Mouse (Mus musculus): ENCODE results near the gene Cyp46a1.

The Cyp46a1 gene

DNA sequence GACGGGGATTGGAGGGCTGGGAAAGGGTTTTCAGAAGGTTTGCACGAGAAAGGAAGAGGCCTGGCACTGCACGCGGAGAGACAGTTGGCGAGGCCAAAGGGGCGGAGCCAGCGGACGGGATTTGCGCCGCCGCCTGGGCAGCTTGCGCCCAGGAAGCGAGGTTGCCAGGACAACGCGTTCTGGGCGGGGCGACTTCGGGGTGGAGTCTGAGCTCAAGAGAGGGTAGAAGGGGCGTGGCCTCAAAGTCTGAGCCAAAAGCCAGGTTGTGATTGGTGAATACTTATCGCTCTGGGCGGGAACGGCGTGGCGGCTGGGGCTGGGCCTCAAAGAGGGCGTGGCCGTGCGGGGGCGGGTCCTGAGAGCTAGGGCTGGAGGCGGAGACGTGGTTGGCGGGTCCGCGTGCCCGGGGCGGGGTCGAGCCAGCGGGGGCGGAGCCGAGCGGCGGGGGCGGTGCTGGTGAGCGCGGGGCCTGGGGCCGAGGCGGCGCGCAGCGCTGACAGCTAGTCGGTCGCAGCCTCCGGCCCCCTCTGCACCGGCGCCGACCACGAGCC lies at the start of gene Cyp46a1:
Gene Cyp46a1 (plus strand): TSS at position 487 of the 551 bp plus-strand sequence.
- POLR2A ChIA-PET, result interaction anchor here in 3 of 4 experiments (0.6 to 3.9 kb wide), 23 partner anchors 9 to 405 kb away, joined by 3 to 21 read pairs (median 4); partner anchors contain the start of genes Ccdc85c (in 2 of the 3), Ccnk (in 2 of the 3), Evl (in 2 of the 3) and Setd3 (in 2 of the 3)
- CTCF ChIA-PET, result interaction anchor here (0.5 to 3.2 kb wide), 39 partner anchors 10 to 293 kb away, joined by 3 to 24 read pairs (median 4); partner anchors contain the start of genes Eml1 (in 1 of the 4), Evl (in 1 of the 4) and Hhipl1 (in 1 of the 4)

DNA sequence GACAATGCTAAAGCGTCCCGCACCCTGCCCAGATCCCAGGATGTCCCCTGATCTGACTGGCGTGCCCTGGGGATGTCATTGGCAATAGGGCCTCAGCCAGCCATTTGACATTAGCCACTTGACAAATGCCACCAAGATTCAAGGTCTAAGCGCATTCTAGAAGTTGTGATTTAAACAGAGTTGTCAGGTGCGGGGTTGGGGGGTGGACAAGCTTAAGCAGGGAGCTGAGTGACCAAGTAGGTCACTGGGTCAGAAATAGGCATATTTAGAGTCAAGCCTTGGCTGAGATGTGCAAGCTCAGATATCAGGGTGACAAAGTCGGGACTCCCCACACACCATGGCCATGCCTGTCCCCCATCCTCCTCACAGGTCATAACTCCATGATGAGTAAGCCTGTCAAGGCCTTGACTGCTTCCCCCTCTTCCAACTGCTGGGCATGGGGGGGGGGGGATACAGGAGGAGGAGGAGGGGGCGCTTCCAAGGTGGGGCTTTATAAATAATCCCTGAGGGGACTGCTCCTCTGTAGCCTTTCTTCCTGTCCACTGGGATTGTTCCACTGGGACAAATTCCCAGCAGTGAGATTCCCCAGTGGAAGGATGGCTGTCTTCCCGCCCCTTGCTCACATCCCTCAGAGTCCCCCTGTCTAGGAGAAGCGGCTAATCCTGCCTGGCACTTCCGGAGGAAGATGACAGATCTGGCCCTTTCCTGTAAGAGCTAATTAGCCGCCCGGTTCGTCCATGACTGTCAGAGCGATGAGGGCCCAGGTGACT lies 49.5 kb upstream of the Cyp46a1 start:
- CTCF ChIA-PET, result interaction anchor here in 3 of 4 experiments (0.6 to 3.0 kb wide), 7 partner anchors 8 to 252 kb away, joined by 3 to 10 read pairs (median 3); partner anchors contain the start of gene Ccdc85c (in 1 of the 3)
- POLR2A ChIA-PET, result interaction anchor here (0.6 to 1.5 kb wide), 14 partner anchors 9 to 589 kb away, joined by 3 to 16 read pairs (median 4); partner anchors contain the start of gene Ccdc85c (in 1 of the 4)

DNA sequence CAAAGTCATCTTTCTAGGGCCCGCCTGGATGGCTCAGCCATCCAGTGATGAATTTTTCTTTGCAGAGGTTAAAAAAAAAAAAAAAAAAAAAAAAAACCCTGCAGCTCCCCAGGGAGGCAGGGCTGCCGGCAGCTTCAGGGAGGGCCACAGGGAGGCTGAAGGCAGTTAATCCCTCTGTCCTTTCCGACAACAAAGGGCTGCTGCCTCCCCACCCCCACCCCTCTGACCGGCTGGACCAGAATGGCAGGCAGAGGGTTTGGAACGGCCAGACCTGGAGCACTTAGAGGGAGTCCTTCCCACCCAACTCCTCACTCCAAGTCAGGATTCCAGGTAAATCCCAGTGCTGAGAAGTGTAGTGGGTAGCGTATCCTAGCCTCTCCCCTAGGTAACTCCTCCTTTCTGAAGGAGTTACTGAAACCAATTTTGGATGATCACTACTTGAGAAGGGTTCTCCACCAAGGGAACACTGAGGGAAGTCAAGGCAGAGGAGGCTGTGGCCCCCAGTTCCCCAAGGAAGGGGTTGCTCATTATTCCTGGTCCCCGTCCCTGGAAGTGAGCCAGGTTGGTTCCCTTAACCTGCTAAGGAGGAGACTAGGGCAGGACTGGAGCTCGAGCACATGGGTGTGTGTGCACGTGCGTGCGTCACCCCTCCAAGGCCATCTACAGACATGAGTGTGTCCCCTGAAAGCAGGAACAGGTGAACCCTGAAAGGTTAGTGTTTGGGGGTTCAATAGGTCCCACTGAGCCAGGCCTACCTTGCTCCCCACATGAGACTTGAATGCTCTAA lies 48.8 kb upstream of the Cyp46a1 start:
- ChIA-PET CTCF (interaction anchor here in 3 of 4 experiments (0.5 to 3.0 kb wide), 10 partner anchors 9 to 252 kb away, joined by 3 to 10 read pairs (median 4); partner anchors contain the start of gene Ccdc85c (in 1 of the 3)), POLR2A (interaction anchor here (0.6 to 1.5 kb wide), 15 partner anchors 9 to 588 kb away, joined by 3 to 6 read pairs (median 3); partner anchors contain the start of genes Ccdc85c (in 1 of the 4) and Ccnk (in 1 of the 4))

DNA sequence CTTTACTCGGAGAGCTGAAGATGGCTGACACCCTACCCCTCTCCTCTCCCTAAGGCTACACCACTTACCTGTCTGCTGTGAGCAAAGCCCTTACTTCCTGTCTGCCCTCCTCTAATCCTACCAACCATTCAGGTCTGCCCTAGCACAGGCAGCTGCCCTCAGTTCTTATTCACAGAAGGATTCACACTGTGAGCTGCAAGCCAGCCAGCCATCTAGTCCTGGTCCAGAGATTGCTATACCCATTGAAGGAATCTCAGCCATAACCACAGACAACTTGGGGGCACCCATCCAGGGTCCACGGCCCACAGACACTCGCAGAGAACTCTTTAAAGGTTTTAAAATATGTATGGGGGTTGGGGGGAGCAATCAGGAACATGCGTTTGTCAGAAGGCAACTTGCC lies 47.8 kb upstream of the Cyp46a1 start:
- POLR2A ChIA-PET, result interaction anchor here in 3 of 4 experiments (0.8 to 1.2 kb wide), 4 partner anchors 10 to 150 kb away, joined by 3 to 6 read pairs (median 3); partner anchors contain the start of genes Ccdc85c (in 1 of the 3) and Ccnk (in 1 of the 3)
- CTCF ChIA-PET, result interaction anchor here in 3 of 4 experiments (0.5 to 3.0 kb wide), 6 partner anchors 10 to 116 kb away, joined by 3 to 9 read pairs (median 4); no protein-coding TSS in a partner anchor

DNA sequence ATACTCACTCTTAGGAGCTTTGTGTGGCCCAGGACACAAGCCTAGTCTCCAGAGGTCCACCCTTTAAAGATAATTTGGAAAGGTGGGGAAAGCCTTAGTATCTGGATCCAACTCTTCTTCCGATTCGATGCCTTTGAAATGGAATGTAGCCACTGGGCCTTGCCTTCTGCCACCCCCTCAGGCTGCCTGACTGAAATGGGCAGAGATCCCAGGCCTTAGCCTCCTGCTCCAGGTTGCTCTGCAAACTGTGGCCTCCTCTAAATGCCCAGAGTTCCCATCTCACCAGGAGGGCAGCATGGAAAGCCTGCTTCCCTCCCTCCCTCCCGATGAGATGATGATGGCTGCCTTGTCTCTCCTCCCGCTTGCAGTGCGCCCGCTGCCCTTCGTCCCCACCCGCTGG lies 47.2 kb upstream of the Cyp46a1 start:
- CTCF ChIA-PET, result interaction anchor here (0.6 to 3.2 kb wide), 6 partner anchors 8 to 136 kb away, joined by 3 to 9 read pairs (median 6); no protein-coding TSS in a partner anchor
- POLR2A ChIA-PET, result interaction anchor here (0.7 to 1.4 kb wide), 6 partner anchors 10 to 209 kb away, joined by 3 to 7 read pairs (median 4); partner anchors contain the start of gene Ccdc85c (in 1 of the 4)

DNA sequence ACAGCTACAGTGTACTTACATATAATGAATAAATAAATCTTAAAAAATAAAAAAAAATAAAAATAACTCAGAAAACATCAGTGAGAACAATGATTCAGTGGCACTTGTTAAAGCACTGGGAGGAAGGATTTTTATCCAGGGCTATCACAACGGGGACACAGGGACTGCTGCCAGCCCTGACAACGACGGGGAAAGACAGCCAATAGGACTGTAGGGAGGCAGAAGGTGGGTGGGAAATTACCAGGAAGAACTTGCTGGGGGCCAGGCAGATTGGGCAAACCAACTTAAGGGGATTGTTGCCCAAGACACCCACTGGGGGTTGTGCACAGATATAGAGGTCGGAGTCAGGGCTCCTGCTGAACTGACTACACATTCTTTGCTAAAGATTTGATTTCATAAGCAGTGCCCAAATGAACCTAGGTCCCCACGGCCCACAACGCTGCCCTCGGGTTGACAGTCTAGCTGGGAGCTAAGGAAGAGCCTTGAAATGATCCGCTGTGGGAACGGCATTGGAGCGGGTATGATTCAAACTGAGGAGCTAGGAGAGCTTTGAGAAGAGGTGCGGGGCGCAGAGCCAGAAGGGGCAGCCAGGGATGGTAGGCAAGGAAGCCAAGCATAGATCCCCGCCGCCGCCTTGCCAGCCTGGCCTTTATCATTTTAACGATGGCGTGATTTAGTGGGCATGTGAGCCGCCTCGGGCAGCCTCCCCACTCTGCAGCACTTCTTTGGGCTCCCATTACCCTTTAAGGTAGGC lies 45.9 kb upstream of the Cyp46a1 start:
- CTCF ChIA-PET, result interaction anchor here in 2 of 4 experiments (0.9 to 3.2 kb wide), 5 partner anchors 49 to 148 kb away, joined by 3 to 8 read pairs (median 7); no protein-coding TSS in a partner anchor
- POLR2A ChIA-PET, result interaction anchor here in 3 of 4 experiments (0.9 to 2.5 kb wide), 6 partner anchors 11 to 109 kb away, joined by 3 to 10 read pairs (median 3); partner anchors contain the start of genes Ccnk (in 1 of the 3) and Setd3 (in 1 of the 3)

DNA sequence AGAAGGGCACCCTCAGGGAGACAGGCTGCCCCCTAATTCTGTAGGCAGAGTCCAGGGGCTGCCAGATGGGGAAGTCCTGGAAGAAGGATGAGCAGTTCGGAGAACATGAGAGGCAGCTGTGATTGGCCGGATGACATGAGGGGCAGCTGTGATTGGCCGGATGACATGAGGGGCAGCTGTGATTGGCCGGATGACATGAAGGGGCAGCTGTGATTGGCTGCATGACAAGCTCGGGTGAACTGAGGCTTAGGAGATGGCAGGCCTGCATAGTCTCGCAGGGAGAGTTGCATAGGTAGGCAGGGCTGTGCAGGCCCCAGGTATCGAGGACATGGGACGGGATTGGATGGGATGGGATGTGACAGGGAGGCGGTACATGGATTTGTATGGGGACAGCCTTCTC lies 41.8 kb upstream of the Cyp46a1 start:
- CTCF ChIA-PET, result interaction anchor here (0.5 to 4.1 kb wide), 73 partner anchors 8 to 433 kb away, joined by 3 to 47 read pairs (median 4); partner anchors contain the start of genes Ccdc85c (in 2 of the 4), Cyp46a1 (in 2 of the 4), Ccnk (in 1 of the 4) and Hhipl1 (in 1 of the 4)
- POLR2A ChIA-PET, result interaction anchor here in 3 of 4 experiments (0.5 to 2.4 kb wide), 41 partner anchors 10 to 285 kb away, joined by 3 to 12 read pairs (median 4); partner anchors contain the start of genes Ccnk (in 2 of the 3), Setd3 (in 2 of the 3), Cyp46a1 (in 1 of the 3) and Evl (in 1 of the 3)

DNA sequence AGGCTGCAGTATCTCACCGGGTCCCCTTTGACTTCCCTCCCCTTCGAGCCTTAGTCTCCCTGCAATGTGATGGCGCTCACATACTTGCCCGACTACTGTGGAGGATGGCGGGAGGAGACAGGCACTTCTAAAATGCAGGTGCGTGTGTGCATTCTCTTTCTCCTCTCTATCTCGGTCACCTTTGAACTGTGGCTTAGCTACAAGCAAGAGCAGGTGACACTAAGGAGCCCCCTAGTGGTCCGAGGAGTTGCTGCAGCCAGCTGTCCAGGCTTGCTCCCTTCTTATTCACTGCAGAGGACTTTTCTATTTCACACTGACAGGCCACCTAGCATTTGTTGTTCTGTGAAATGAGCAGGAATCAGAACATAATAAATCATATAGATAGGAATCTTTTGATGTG lies 41.2 kb upstream of the Cyp46a1 start:
- ChIA-PET CTCF (interaction anchor here (0.5 to 4.1 kb wide), 71 partner anchors 9 to 365 kb away, joined by 3 to 47 read pairs (median 4); partner anchors contain the start of genes Ccdc85c (in 2 of the 4), Cyp46a1 (in 2 of the 4), Ccnk (in 1 of the 4) and Hhipl1 (in 1 of the 4)), POLR2A (interaction anchor here (0.5 to 2.4 kb wide), 37 partner anchors 9 to 262 kb away, joined by 3 to 12 read pairs (median 4); partner anchors contain the start of genes Ccnk (in 2 of the 4), Setd3 (in 2 of the 4), Cyp46a1 (in 1 of the 4) and Evl (in 1 of the 4))

DNA sequence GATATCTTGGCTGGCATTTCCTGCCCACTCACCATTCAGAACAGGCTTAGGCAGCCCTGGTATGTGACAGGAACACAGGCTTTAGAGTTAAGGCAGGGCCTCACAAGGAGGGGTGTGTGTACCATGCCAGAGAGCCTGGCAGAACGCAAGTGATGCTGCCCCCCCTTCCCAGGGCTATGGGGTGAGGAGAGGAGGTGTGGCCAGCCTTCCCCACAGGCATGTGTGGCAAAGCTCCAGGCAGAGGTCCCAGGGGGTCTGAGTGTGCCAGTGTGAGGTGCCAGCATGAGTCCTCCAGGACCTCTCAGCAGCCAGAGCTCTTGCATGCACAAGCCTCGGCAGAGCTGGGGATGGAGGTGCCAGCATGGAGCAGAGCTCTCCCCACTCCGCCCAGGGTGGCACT lies 39.6 kb upstream of the Cyp46a1 start:
- CTCF ChIA-PET, result interaction anchor here (0.6 to 4.1 kb wide), 12 partner anchors 8 to 253 kb away, joined by 3 to 32 read pairs (median 4); partner anchors contain the start of gene Hhipl1 (in 1 of the 4)
- POLR2A ChIA-PET, result interaction anchor here in 3 of 4 experiments (0.6 to 1.1 kb wide), 3 partner anchors 9 to 86 kb away, joined by 3 to 6 read pairs (median 4); no protein-coding TSS in a partner anchor

DNA sequence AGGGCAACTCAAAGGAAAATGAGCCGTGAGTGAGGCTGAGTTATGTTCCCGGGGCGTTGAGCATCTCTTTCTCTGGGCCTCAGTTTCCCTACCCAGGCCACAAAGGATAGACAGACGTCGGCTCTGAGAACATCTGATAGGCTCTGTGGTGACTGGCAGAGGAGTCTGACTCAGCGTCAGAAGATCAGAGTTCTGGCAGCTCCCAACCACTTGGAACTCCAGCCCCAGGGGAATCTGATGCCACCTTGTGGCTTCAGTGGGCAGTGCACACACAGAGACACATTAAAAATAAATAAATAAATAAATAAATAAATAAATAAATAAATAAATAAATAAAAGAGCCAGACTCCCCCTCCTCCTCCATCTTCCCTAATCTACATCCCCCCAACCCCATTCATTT lies 37.1 kb upstream of the Cyp46a1 start:
- CTCF ChIA-PET, result interaction anchor here (0.5 to 2.0 kb wide), 43 partner anchors 10 to 281 kb away, joined by 3 to 16 read pairs (median 3); partner anchors contain the start of gene Cyp46a1 (in 2 of the 4)
- POLR2A ChIA-PET, result interaction anchor here in 1 of 4 experiments (1.4 kb wide), 1 partner anchor 91 kb away, joined by 3 read pairs; no protein-coding TSS in a partner anchor

DNA sequence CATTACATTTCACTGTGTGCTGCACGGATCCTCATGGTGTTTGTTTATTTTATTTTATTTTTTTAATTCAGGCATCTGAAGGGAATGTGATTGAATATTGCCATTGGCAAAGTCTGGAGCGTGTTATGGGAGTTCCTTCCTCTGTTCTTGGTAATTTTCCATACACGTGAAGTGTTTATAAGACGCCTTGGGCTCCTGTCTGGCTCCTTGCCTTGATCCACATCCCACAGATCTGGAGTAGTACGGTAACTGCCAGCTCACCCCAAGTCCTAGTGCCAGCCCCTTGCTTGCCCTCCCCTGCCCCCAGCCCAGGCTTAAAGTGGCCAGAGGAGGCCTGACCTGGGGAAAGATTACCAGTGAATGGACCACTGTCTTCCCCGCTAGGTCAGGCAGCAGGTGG lies 33.2 kb upstream of the Cyp46a1 start:
- ChIA-PET POLR2A (interaction anchor here in 3 of 4 experiments (0.6 to 2.5 kb wide), 7 partner anchors 8 to 259 kb away, joined by 3 to 7 read pairs (median 4); no protein-coding TSS in a partner anchor), CTCF (interaction anchor here in 3 of 4 experiments (0.6 to 1.6 kb wide), 10 partner anchors 8 to 547 kb away, joined by 3 to 10 read pairs (median 3); no protein-coding TSS in a partner anchor)

DNA sequence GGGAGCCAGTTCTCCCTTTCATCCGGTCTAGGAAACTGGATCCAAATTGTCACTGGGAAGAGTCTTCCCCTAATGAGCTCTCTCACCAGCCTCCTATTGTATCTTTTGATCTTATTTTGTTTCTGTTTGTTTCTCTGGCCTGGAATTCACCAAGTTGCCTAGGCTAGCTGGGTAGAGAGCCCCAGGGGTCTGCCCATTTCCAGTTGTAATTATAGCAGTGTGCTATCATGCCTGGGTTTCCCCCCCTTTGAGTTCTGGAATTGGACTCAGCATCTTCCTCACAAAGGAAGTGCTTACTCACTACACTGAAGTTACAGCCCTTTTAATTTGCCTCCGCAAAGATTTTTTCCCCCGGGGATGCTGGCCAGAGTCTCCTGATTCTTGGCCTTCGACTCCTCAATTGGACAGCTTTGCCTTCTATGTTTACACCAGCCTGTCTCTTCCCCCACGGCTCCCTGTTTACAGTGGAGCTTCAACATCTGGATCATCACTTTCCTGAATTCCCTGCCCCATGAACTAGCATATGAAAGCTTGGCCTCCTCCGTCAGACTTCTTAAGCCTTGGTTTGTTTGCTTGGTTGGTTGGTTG lies 30.3 kb upstream of the Cyp46a1 start:
- POLR2A ChIA-PET, result interaction anchor here in 3 of 4 experiments (0.5 to 2.5 kb wide), 8 partner anchors 10 to 325 kb away, joined by 3 to 7 read pairs (median 4); partner anchors contain the start of genes Ccnk (in 1 of the 3) and Setd3 (in 1 of the 3)
- CTCF ChIA-PET, result interaction anchor here in 3 of 4 experiments (0.5 to 2.3 kb wide), 8 partner anchors 9 to 233 kb away, joined by 3 to 9 read pairs (median 4); no protein-coding TSS in a partner anchor

DNA sequence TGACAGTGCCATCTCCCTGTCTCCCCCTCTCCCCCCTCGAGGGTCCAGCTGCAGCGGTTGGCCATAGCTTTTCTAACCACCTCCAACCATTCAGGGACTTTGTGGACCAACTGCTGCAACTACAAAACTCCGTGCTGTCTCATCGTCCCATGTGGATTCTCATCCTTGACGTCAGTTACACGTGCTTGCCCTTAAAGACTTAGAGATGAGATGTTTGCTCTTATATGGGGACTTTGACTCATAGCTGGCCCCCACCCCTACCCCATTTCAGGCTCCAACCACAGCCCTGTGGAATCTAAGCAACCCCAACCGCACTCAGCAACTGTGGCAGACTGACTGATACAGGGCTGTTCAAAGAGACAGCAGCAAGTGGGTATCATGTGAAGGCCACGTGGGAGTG lies 29.0 kb upstream of the Cyp46a1 start:
- ChIA-PET POLR2A (interaction anchor here in 3 of 4 experiments (0.8 to 2.1 kb wide), 4 partner anchors 12 to 126 kb away, joined by 3 to 5 read pairs (median 4); partner anchors contain the start of genes Ccnk (in 1 of the 3) and Setd3 (in 1 of the 3)), CTCF (interaction anchor here in 2 of 4 experiments (1.8 to 2.3 kb wide), 2 partner anchors 12 to 13 kb away, joined by 4 to 9 read pairs; no protein-coding TSS in a partner anchor)

DNA sequence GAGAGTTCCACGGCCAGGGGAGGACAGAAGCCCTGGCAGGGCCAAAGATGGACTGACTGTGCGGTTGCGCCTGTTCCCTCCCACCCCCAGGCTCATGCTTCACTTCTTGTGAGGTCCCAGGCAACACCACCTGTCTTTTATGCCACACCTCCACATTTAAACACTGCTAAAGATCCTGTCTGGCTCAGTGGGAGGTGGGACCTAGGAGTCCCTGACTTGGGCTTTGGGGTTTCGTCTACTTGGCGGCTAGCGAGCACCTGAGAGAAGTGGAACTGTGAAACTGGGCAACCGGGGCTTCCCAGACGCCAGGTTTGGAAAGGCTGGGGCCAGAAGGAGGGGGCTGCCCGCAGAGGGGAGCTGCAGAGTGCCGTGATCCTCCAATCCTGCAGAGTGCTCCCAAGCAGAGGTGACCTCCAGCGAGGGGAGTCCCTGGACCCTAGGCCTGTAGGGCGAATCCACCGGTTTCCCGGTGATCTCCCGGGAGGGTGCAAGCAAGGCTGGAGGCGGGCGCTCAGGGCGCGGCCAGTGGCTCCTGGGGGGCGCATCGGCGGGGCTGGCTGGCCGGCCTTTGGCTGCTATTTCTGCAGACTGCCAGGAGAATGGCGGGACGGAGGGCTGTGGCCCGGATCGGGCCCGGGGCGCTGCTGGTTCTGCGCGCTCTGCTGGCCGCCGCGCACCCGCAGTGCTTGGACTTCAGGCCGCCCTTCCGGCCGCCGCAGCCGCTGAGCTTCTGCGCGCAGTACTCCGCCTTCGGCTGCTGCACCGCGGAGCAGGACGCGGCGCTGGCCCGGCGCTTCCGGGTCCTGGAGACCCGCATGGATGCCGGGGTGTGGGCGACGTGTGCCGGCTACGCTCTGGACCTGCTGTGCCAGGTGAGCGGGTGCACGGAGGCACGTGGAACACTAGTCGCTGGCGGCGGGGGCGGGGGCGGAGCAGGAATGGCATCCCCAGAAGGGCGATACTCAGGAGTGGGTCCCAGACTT lies 28.1 kb upstream of the Cyp46a1 start, which contains the start of gene Hhipl1:
Gene Hhipl1 (plus strand): TSS at position 459 of the 983 bp plus-strand sequence.
- CTCF ChIA-PET, result interaction anchor here (0.5 to 2.7 kb wide), 17 partner anchors 10 to 130 kb away, joined by 3 to 24 read pairs (median 4); partner anchors contain the start of gene Cyp46a1 (in 2 of the 4)
- POLR2A ChIA-PET, result interaction anchor here in 3 of 4 experiments (0.7 to 2.1 kb wide), 6 partner anchors 11 to 433 kb away, joined by 3 to 8 read pairs (median 5); no protein-coding TSS in a partner anchor

Data from embryonic stem cell, embryonic (primary cell).